Mouse (Mus musculus): ENCODE measurements around the gene Nsg2.

- TF ChIP-seq CTCF (IDR thresholded peaks at IDR 0.05; ENCODE audit: borderline replicate concordance, extremely low read depth, insufficient read depth, insufficient read length), result no peak
- TF ChIP-seq POLR2A (IDR thresholded peaks at IDR 0.05; ENCODE audit: borderline replicate concordance, extremely low read depth, insufficient read depth, insufficient read length, poor library complexity, severe bottlenecking), result no peak
Measured at GRCm38 (mm10) chr11:31965256-31966134, 34.8 kb upstream of the Nsg2 start, which contains the start of gene 4930524B15Rik.
